Mouse (Mus musculus) kidney, postnatal 0 days (tissue): ENCODE measurements around the gene Rsph3a. TPM values are rescaled to one million over a fixed set of nuclear protein-coding genes. Genes with fewer than 3 reads are reported as not detected.
"Not testable (repeated sequence)": the region's sequence is repeated elsewhere in the genome, so short reads cannot be mapped to it uniquely, and the experiment has no call there.

Experiments used
- ATAC-seq: fragments of 200-750 bp; cut with Nextera tagmentation; replicated peaks from 2 replicates; pipeline ENCODE4 v1.8.0; 2017; ENCODE audit warnings: low read depth, moderate number of reproducible peaks, moderate TSS enrichment, moderate library complexity; ENCODE audit not compliant: low FRiP score
- DNase-seq: peaks from one replicate; pipeline ENCODE4 v3.0.0-alpha.2; 2016; ENCODE audit warnings: low spot score
- H3K27ac ChIP-seq: fragments of 300-500 bp; sonication (generic); 2 replicates; pipeline ENCODE4 v1.5.1; 2014; ENCODE audit warnings: mild to moderate bottlenecking
- H3K27me3 ChIP-seq: fragments of 300-500 bp; sonication (generic); 2 replicates; pipeline ENCODE4 v1.6.1; 2014; ENCODE audit warnings: low read length, mixed read lengths; ENCODE audit not compliant: insufficient read depth
- H3K36me3 ChIP-seq: fragments of 300-500 bp; sonication (generic); 2 replicates; pipeline ENCODE4 v1.6.1; 2014; ENCODE audit warnings: low read length, mixed read lengths; ENCODE audit not compliant: insufficient read depth
- H3K4me1 ChIP-seq: fragments of 300-500 bp; sonication (generic); replicated peaks from 2 replicates; pipeline ENCODE4 v1.6.1; 2014; ENCODE audit warnings: antibody characterized with exemption, low read length, mixed read lengths; ENCODE audit not compliant: insufficient read depth
- H3K4me2 ChIP-seq: fragments of 300-500 bp; sonication (generic); 2 replicates; pipeline ENCODE4 v1.6.1; 2014; ENCODE audit warnings: mild to moderate bottlenecking, low read length, moderate library complexity, mixed read lengths
- H3K4me3 ChIP-seq: fragments of 300-500 bp; sonication (generic); replicated peaks from 2 replicates; pipeline ENCODE4 v1.5.1; 2014; ENCODE audit warnings: low read depth, low read length
- H3K9ac ChIP-seq: fragments of 300-500 bp; sonication (generic); 2 replicates; pipeline ENCODE4 v1.6.1; 2014; ENCODE audit warnings: low read depth, low read length
- H3K9me3 ChIP-seq: fragments of 300-500 bp; sonication (generic); replicated peaks from 2 replicates; pipeline ENCODE4 v1.6.1; 2016; ENCODE audit warnings: low read length, inconsistent platforms, mixed read lengths
- WGBS: fragments of 180-500 bp; shearing (Covaris S2); extraction: QIAGEN DNeasy Blood & Tissue Kit; methylation state at CpG from one replicate; pipeline ENCODE4 v1.1.7; 2014; 5-methylcytosine and 5-hydroxymethylcytosine counted together
- polyA plus RNA-seq: library from polyadenylated mRNA; unstranded; fragments of >200 nt; fragmentation: Nextera tagmentation; extraction: Ambion mirVana; gene quantifications from 2 replicates; pipeline ENCODE4 v1.2.1, GENCODE M21; 2015

Gene Rsph3a
- polyA plus RNA-seq, 1 experiment from 2014 or later = 60.5 TPM

GRCm38 (mm10) chr17:8009565-8009964, 64.2 kb downstream of the Rsph3a start:
- 77% methylated on average over 4 of the region's 7 CpGs for WGBS
- DNase-seq, H3K9ac ChIP-seq, H3K27me3 ChIP-seq, H3K27ac ChIP-seq, H3K4me3 ChIP-seq, ATAC-seq, H3K36me3 ChIP-seq, H3K4me1 ChIP-seq, H3K9me3 ChIP-seq, H3K4me2 ChIP-seq: not testable (repeated sequence)

GRCm38 (mm10) chr17:8013974-8014373, 68.6 kb downstream of the Rsph3a start:
- H3K27me3 ChIP-seq, H3K27ac ChIP-seq, DNase-seq, H3K9ac ChIP-seq, ATAC-seq, H3K4me2 ChIP-seq, H3K36me3 ChIP-seq, H3K9me3 ChIP-seq, H3K4me1 ChIP-seq, H3K4me3 ChIP-seq: not testable (repeated sequence)
- 97% methylated on average over 2 of the region's 4 CpGs for WGBS

- not testable (repeated sequence) for H3K27ac ChIP-seq, H3K36me3 ChIP-seq, H3K4me2 ChIP-seq, H3K9ac ChIP-seq, DNase-seq, H3K4me1 ChIP-seq, H3K4me3 ChIP-seq, H3K9me3 ChIP-seq, H3K27me3 ChIP-seq
- WGBS = no CpG with 5 or more reads among the region's 6 CpGs
- 0 out of 2 replicates have a peak, but pooled peaks have one; percentile 54 for ATAC-seq
Observed at GRCm38 (mm10) chr17:8022675-8023074, 77.3 kb downstream of the Rsph3a start.

- H3K36me3 ChIP-seq, H3K9ac ChIP-seq, ATAC-seq, H3K4me1 ChIP-seq, H3K27me3 ChIP-seq, H3K4me3 ChIP-seq, DNase-seq, H3K9me3 ChIP-seq, H3K4me2 ChIP-seq, H3K27ac ChIP-seq: not testable (repeated sequence)
- WGBS = no CpG with 5 or more reads among the region's 12 CpGs
Observed at GRCm38 (mm10) chr17:8027475-8028168, 82.2 kb downstream of the Rsph3a start.

Other genes starting within 250 kb of the Rsph3a start
- 3.1 and 3.4 TPM in 2 replicates for gene Fndc1, start 118.3 kb upstream of the Rsph3a start, polyA plus RNA-seq
- gene Tagap, start 19.6 kb upstream of the Rsph3a start, polyA plus RNA-seq = 0.68 and 0.74 TPM in 2 replicates
- gene Gm49673, start 202.2 kb downstream of the Rsph3a start, polyA plus RNA-seq = 0.62 and 0.89 TPM in 2 replicates
- gene Rnaset2a, start 202.5 kb downstream of the Rsph3a start, polyA plus RNA-seq = 92.4 and 98.7 TPM in 2 replicates
- gene Fgfr1op, start 219.9 kb downstream of the Rsph3a start, polyA plus RNA-seq = 28.7 and 33.1 TPM in 2 replicates